Mouse (Mus musculus) thymus, postnatal 0 days (tissue): ENCODE data around the gene Pcmt1. TPM values are rescaled to one million over a fixed set of nuclear protein-coding genes. Genes with fewer than 3 reads are reported as not detected.
A peak's percentile ranks its signal among the peaks of the same experiment; 100 is the strongest.

Experiments
- DNase-seq: peaks from one replicate; pipeline ENCODE4 v3.0.0-alpha.2; 2015; ENCODE audit warnings: low spot score
- polyA plus RNA-seq: library from polyadenylated mRNA; unstranded; fragments of >200 nt; fragmentation: Nextera tagmentation; extraction: Ambion mirVana; gene quantifications from 2 replicates; pipeline ENCODE4 v1.2.1, GENCODE M21; 2015

Pcmt1 gene
- polyA plus RNA-seq, 1 experiment from 2014 or later, result 140 TPM

DNA sequence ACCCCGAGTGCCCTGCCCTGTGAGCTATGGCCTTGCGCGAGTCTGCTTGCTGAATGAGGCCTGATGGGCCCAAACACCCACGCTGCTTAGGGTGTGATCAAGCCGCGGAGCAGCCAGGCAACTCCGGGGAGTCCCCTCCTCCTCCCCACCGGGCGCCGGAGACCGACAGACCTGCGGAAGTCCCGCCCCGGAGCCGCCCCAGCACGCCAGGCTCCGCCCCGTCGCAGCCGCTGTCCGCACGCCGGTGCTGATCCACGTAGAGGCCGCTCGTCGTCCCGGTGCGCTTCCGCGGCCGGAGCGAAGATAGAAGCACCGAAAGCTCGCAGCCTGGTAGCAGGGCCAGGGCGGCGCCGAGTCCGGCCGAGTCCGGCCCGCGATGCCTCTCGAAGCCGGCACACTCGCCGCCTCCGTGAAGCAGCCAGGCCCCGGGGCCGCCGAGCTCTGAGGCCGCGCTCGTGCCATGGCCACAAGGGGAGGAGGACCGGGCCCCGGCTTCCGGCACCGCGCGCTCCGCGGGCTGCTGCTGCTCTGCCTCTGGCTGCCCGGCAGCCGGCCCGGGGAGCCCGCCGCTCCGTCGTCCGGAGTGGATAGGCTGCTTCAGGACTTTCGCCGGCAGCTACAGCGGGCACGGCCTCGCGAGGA lies 91.2 kb downstream of the Pcmt1 start, which contains the start of gene Lrp11:
Gene Lrp11 (plus strand): TSS at position 209 of the 642 bp plus-strand sequence.
- DNase-seq, result peak; percentile 91

DNA sequence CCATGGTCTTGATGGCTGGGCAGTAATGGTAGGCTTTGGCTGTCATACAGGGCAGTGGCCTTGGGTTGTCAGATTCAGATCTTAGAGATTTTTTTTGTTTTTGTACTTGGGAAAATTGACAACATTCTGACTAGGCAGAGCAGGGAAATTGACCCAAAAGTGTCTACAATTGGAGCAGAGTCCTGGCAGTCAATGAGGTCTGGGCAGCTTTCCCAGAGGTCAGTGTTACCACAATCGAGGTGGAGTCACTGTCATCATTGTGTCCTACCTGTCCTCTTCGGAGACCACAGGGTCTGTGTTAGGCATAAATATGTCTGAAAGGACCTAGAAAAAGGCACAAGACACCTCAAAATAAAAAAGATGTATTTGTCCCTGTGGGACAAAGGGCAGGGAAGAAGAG lies 94.2 kb downstream of the Pcmt1 start:
- no peak for DNase-seq

DNA sequence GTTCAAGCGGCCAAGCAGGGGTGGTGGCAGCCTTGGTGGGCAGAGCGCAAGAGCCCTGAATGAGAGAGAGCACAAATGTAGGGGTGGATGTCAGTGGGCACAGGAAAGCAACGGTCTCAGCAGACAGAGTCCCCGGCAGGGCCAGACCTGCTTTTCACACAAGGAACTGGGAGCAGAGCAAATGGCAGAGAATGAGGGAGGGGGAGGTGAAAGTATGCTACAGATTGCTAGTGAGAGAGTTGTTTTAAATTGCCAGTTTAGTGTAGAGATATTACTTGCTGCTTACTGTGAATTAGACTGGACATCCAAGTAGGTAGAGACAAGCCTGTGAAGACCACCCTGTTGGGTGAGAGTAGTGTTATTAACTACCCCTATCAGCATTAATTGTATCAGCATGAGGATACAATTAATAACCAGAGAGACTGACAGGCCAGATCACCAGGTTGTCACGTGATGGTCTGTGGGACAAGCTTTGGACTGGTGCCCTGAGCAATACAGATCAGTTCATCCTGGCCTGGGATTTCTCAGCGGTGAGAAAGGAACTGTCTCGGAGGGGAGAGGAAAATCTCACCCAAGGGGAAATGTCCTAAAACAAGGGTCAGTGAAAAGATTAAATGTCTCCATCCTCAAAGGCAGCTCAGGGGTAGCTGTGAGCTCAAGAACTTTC lies 97.9 kb downstream of the Pcmt1 start:
- DNase-seq, result no peak

GRCm38 (mm10) chr10:7582157-7582890 lies 98.6 kb downstream of the Pcmt1 start:
- DNase-seq, result peak; percentile 25

- no peak for DNase-seq
These were observed 99.5 kb downstream of the Pcmt1 start for GRCm38 (mm10) chr10:7581401-7581800.

Other genes with a start within 250 kb of the Pcmt1 start
- 6.7 TPM in 2 replicates for gene Ulbp1, start 207.5 kb downstream of the Pcmt1 start, polyA plus RNA-seq
- gene Lrp11, start 91.3 kb downstream of the Pcmt1 start, polyA plus RNA-seq, result 1.2 and 1.3 TPM in 2 replicates
- gene Nup43, start 13.6 kb downstream of the Pcmt1 start, polyA plus RNA-seq, result 41.7 and 42.0 TPM in 2 replicates
- 4.2 and 5.2 TPM in 2 replicates for gene Lats1, start 78 bp upstream of the Pcmt1 start, polyA plus RNA-seq
- 67.4 and 74.0 TPM in 2 replicates for gene Katna1, start 44.9 kb upstream of the Pcmt1 start, polyA plus RNA-seq
- gene Ginm1, start 111.7 kb upstream of the Pcmt1 start, polyA plus RNA-seq, result 58.0 and 67.5 TPM in 2 replicates
- 49.8 and 52.5 TPM in 2 replicates for gene Ppil4, start 111.8 kb upstream of the Pcmt1 start, polyA plus RNA-seq
- gene Zc3h12d, start 151.3 kb upstream of the Pcmt1 start, polyA plus RNA-seq, result 2.4 and 2.5 TPM in 2 replicates